Mouse (Mus musculus) thymus, adult 2 months (tissue): ENCODE results near the gene Lcn10. TPM values are rescaled to one million over a fixed set of nuclear protein-coding genes. Genes with fewer than 3 reads are reported as not detected.
"Not testable (repeated sequence)": the region's sequence is repeated elsewhere in the genome, so short reads cannot be mapped to it uniquely, and the experiment has no call there.

Experiments used
- DNase-seq: peaks from one replicate; pipeline ENCODE4 v3.0.0; 2021
- H3K27ac ChIP-seq: fragments of 200-500 bp; 2 replicates; pipeline ENCODE4 v1.5.1; 2012; ENCODE audit warnings: low read length, control low read depth; ENCODE audit not compliant: control insufficient read depth, insufficient read depth
- H3K27me3 ChIP-seq: fragments of 200-500 bp; 2 replicates; pipeline ENCODE4 v1.6.1; 2012; ENCODE audit warnings: mild to moderate bottlenecking, low read length, moderate library complexity, mixed read lengths; ENCODE audit not compliant: control insufficient read depth, insufficient read depth
- H3K36me3 ChIP-seq: fragments of 200-500 bp; 2 replicates; pipeline ENCODE4 v1.6.1; 2012; ENCODE audit warnings: mild to moderate bottlenecking, low read length, moderate library complexity; ENCODE audit not compliant: control insufficient read depth, insufficient read depth
- H3K4me1 ChIP-seq: fragments of 200-500 bp; replicated peaks from 2 replicates; pipeline ENCODE4 v1.6.1; 2012; ENCODE audit warnings: low read length; ENCODE audit not compliant: control insufficient read depth, insufficient read depth
- H3K4me3 ChIP-seq: fragments of 200-500 bp; 2 replicates; pipeline ENCODE4 v1.5.1; 2012; ENCODE audit warnings: mild to moderate bottlenecking, low read length, control low read depth, moderate library complexity; ENCODE audit not compliant: control insufficient read depth, insufficient read depth
- CTCF ChIP-seq: fragments of 200-500 bp; IDR thresholded peaks from 2 replicates; pipeline ENCODE4 v1.5.1; 2012; ENCODE audit warnings: mild to moderate bottlenecking, control low read depth, low read length, moderate library complexity, borderline replicate concordance; ENCODE audit not compliant: control insufficient read depth, poor library complexity, insufficient read depth; ENCODE audit errors: extremely low read depth
- POLR2A ChIP-seq: fragments of 200-500 bp; IDR thresholded peaks from 2 replicates; pipeline ENCODE4 v1.6.1; 2012; ENCODE audit warnings: mild to moderate bottlenecking, low read length, control low read depth, moderate library complexity; ENCODE audit not compliant: control insufficient read depth, poor library complexity, insufficient read depth; ENCODE audit errors: extremely low read depth
- WGBS: fragments of 180-500 bp; shearing (Covaris S2); methylation state at CpG from one replicate; pipeline ENCODE4 v1.1.7; 2018; 5-methylcytosine and 5-hydroxymethylcytosine counted together
- polyA plus RNA-seq: library from polyadenylated mRNA; depleted of rRNA; stranded (reverse); fragments of >200 nt; gene quantifications from 2 replicates; pipeline ENCODE4 v1.2.3, GENCODE M21; 2012

Lcn10 gene
- polyA plus RNA-seq, 1 experiment, result 0.73 TPM

GRCm38 (mm10) chr2:25701001-25701400 lies 18.5 kb downstream of the Lcn10 start:
- TF ChIP-seq POLR2A (no peak), CTCF (no peak)
- no peaks in the 10 kb centered on the region for H3K36me3 ChIP-seq
- no peak overlapping the region for H3K27ac ChIP-seq
- 72% methylated on average over 5 of the region's 5 CpGs for WGBS
- no peak for DNase-seq
- no peaks in the 10 kb centered on the region for H3K4me1 ChIP-seq
- no peak overlapping the region for H3K4me3 ChIP-seq
- no peaks in the 10 kb centered on the region for H3K27me3 ChIP-seq

DNA sequence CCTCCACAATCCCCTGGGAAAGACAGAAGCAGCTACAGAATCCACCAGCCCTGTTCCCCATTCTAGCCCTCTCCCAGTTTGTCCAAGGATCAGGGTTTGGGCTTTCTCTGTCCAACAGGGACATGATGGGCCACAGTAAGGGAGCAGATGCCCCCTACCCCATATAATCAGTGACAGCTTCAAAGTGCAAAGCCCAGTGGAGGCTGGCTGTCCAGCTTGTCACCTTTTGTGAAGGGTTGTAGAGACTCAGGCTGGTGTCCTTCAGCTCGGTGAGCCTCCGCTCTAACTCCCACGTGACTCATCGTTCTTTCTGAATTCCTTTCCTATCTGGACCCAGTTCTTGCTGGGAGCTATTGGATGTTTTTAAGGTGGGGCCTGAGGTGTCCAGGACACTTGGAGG lies 21.2 kb downstream of the Lcn10 start:
- Histone ChIP-seq H3K27me3 (no peaks in the 10 kb centered on the region; the same call in 1 of the 2 replicates), H3K27ac (no peak overlapping the region), H3K4me1 (peaks cover 3% of the 10 kb centered on the region), H3K4me3 (no peak overlapping the region), H3K36me3 (no peaks in the 10 kb centered on the region)
- no peak for DNase-seq
- 95% methylated on average over 4 of the region's 4 CpGs for WGBS
- TF ChIP-seq POLR2A, result no peak
- no peak for TF ChIP-seq CTCF

DNA sequence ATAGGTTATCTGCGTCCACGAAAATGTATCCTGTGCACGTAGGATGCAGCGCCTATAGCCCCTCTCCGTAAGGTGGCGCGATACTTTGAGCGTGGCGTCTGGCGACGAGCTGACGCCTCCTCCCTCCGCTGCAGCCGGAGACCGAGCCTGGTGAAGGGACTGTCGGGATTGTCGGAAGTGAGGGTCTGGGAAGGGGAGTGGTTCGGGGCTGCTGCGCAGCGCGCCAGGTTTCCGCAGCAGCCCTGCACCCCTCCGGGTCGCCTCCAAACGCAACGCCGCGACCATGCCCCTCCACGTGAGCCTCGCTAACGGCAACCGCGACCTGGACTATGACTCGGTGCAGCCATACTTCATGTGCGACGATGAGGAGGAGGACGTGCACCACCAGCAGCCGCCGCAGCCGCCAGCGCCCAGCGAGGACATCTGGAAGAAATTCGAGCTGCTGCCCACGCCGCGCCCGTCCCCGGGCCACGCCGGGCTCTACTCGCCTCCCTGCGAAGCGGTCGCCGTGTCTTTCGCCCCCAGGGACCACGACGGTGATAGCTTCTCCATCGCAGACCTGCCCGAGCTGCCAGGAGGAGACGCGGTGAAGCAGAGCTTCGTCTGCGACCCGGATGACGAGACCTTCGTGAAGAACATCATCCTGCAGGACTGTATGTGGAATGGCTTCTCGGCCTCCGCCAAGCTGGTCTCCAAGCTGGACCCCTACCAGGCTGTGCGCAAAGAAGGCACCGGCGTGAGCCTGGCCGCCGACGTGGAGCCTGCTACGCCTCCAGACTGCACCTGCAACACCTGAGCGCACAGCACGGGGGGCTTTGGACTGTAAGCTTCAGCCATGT lies 24.3 kb downstream of the Lcn10 start, which contains the start of gene Bmyc:
Bmyc (plus strand) TSS at position 97 of the 839 bp plus-strand sequence.
- H3K4me1 ChIP-seq, result peaks cover 3% of the 10 kb centered on the region
- TF ChIP-seq CTCF (peak; percentile 55; the same call in 1 of the 2 replicates), POLR2A (0 out of 2 replicates have a peak, but pooled peaks have one; percentile 44)
- peak; percentile 83 for DNase-seq
- no peak within 1 kb of the TSS for H3K27ac ChIP-seq
- no peaks in the 10 kb centered on the region; the same call in 1 of the 2 replicates for H3K27me3 ChIP-seq
- WGBS, result under 1% methylated on average over 78 of the region's 78 CpGs
- peak within 1 kb of the TSS; percentile 60 for H3K4me3 ChIP-seq
- no peaks in the 10 kb centered on the region for H3K36me3 ChIP-seq

GRCm38 (mm10) chr2:25708121-25708520 lies 25.6 kb downstream of the Lcn10 start:
- H3K4me3 ChIP-seq, result no peak overlapping the region
- DNase-seq, result peak; percentile 28
- TF ChIP-seq CTCF, result no peak
- TF ChIP-seq POLR2A, result no peak
- 51% methylated on average over 2 of the region's 2 CpGs for WGBS
- H3K27me3 ChIP-seq, result no peaks in the 10 kb centered on the region; the same call in 1 of the 2 replicates
- H3K36me3 ChIP-seq, result no peaks in the 10 kb centered on the region
- H3K4me1 ChIP-seq, result peaks cover 3% of the 10 kb centered on the region
- H3K27ac ChIP-seq, result no peak overlapping the region

DNA sequence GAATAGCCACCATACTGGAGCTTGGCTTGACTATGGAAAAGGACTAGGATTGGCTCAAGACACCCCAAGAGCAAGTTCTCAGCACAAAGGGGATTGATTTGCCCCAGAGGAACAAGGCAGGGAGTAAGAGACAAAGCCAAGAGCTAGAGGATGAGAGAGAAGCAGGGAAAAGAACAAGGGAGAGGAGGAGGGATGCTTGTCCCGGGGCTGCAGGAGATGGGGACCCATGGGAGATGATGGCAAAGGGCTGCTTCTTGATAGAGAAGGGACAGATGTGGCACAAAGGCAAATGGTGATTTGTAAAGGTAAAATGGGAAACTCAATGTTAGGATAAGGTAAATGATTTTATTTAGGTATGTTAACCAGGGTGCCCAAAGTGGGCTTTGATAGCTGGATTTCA lies 26.5 kb downstream of the Lcn10 start:
- not testable (repeated sequence) for H3K27me3 ChIP-seq, H3K27ac ChIP-seq, H3K36me3 ChIP-seq, DNase-seq, H3K4me1 ChIP-seq, H3K4me3 ChIP-seq
- WGBS, result 100% methylated on average over 1 of the region's 1 CpGs

DNA sequence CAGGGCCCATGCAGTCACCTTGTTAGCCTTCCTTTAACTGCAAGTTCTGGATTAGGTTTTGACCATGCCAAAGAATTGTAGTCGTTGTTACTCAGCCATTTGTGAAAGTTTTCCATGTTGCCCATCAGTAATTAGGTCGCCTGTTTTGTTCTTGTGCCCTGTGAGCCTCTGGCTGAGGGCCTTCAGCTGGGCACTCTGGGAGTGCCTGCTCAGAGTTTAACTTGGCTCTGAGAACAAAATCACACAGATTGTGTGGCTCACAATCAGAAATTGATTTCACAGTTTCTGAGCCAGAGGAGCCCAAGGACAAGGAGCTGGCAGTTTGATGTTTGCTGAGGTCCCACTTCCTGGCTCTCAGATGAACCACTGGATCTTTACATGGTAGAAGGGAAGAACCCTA lies 27.3 kb downstream of the Lcn10 start:
- not testable (repeated sequence) for H3K27ac ChIP-seq, DNase-seq, H3K4me1 ChIP-seq, H3K36me3 ChIP-seq, H3K27me3 ChIP-seq, H3K4me3 ChIP-seq
- WGBS, result 91% methylated on average over 2 of the region's 2 CpGs

DNA sequence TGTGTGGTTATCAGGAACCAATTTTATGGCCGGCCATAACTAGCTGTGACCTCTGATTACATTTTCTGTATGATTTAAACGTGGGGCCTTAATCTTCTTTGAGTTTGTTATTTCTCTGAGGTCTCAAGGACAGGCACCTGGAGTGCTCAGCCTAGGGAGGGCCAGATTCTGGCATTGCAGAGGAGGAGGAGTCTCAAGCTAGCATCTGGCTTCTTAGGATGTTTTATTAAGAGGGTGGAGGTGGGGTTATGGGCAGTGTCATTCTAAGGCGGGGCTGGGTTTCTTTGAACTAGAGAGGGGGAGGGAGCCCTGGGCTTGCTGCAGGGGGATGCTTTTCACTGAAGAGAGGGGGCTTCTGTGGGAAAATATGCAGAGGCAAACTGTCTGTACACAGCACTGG lies 29.1 kb downstream of the Lcn10 start:
- 78% methylated on average over 3 of the region's 3 CpGs for WGBS
- H3K27me3 ChIP-seq, result not testable (repeated sequence)

More for the DNA sequence above, 29.1 kb downstream of the Lcn10 start:
- H3K4me1 ChIP-seq, DNase-seq, H3K36me3 ChIP-seq, H3K4me3 ChIP-seq, H3K27ac ChIP-seq: not testable (repeated sequence)
